Mouse (Mus musculus): Measurements from ENCODE around the gene Sphk1. TPM values are rescaled to one million over a fixed set of nuclear protein-coding genes. Genes with fewer than 3 reads are reported as not detected.
A peak's percentile ranks its signal among the peaks of the same experiment; 100 is the strongest.

Sphk1 gene
- 77.5 and 127 TPM in 2 replicates for total RNA-seq (2012; rRNA removed)
- 10 to 100 TPM in 1 of 2 experiments, not detected in 1; 53.5 TPM for polyA plus RNA-seq (2012; ENCODE audit: insufficient read depth in 1 of 2, insufficient read length in 2 of 2, low read depth in 1 of 2, low replicate concordance in 2 of 2, missing spikeins in 1 of 2)

- Histone ChIP-seq H3K9me3 (replicated peaks; ENCODE audit: insufficient read depth, low read length) (no peaks in the 10 kb centered on the region), H3K27ac (ENCODE audit: control insufficient read depth, low read depth, low read length) (peak within 1 kb of the TSS; percentile 3; the same call in 1 of the 2 replicates), H3K27me3 (ENCODE audit: control insufficient read depth in 1 of 2, insufficient read depth in 2 of 2, low read length in 2 of 2) (no peaks in the 10 kb centered on the region), H3K36me3 (ENCODE audit: control insufficient read depth in 1 of 2, insufficient read depth in 2 of 2, low read length in 2 of 2) (peaks cover 0 to 5% of the 10 kb centered on the region in 2 experiments; a peak in 2 of 4 replicates), H3K4me1 (ENCODE audit: control insufficient read depth in 1 of 2, insufficient read depth in 2 of 2, low read length in 2 of 2) (peaks cover 0 to 9% of the 10 kb centered on the region in 2 experiments; a peak in 3 of 4 replicates), H3K4me3 (ENCODE audit: control insufficient read depth in 1 of 2, insufficient read depth in 1 of 2, low read depth in 2 of 2, low read length in 2 of 2) (peak within 1 kb of the TSS; percentile 80 to 83), H3K79me2 (ENCODE audit: control insufficient read depth, insufficient read depth, low read length, poor library complexity) (peaks cover 35% of the 10 kb centered on the region), H3K9ac (ENCODE audit: control insufficient read depth, low read depth, low read length, poor library complexity, severe bottlenecking) (peak within 1 kb of the TSS; percentile 85)
- peak; percentile 31 for DNase-seq (ENCODE audit: low read depth, low spot score)
- TF ChIP-seq POLR2AphosphoS2 (IDR thresholded peaks at IDR 0.05; ENCODE audit: low read length): no peak
- TF ChIP-seq MEF2A (IDR thresholded peaks at IDR 0.05; ENCODE audit: extremely low read depth, insufficient replicate concordance, low read depth, low read length, poor library complexity, severe bottlenecking): no peak
- TF ChIP-seq JUND (IDR thresholded peaks at IDR 0.05; ENCODE audit: low read depth, low read length): peak; percentile 90; the same call in 1 of the 2 replicates
Measured at GRCm38 (mm10) chr11:116530187-116531147, at the start of gene Sphk1. Gene Sphk1, plus strand, starts transcription at chr11:116530925.

DNA sequence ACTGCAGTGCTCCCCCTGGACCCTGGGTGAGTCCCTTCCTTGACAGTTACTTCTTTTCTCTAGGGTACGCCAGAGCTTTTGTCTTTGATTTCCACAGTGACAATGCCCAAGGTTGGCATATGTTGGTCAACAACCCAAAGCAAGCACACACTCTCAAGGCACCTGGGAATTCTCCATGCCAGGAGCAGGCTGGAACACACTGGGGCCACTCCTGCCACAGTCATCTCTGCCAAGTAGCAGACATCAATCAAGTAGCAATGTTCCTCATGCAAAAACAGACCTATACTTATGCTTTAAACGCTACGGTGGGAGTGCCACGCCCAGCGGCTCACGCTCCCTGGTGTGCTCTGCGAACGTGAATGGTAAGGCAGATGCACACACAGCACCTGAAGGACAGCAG lies 49.8 kb upstream of the Sphk1 start:
- Histone ChIP-seq H3K79me2 (ENCODE audit: control insufficient read depth, insufficient read depth, low read length, poor library complexity) (no peaks in the 10 kb centered on the region; the same call in 1 of the 2 replicates), H3K27me3 (ENCODE audit: control insufficient read depth in 1 of 2, insufficient read depth in 2 of 2, low read length in 2 of 2) (no peaks in the 10 kb centered on the region), H3K9me3 (replicated peaks; ENCODE audit: insufficient read depth, low read length) (no peaks in the 10 kb centered on the region), H3K27ac (ENCODE audit: control insufficient read depth, low read depth, low read length) (no peak overlapping the region), H3K4me3 (ENCODE audit: control insufficient read depth in 1 of 2, insufficient read depth in 1 of 2, low read depth in 2 of 2, low read length in 2 of 2) (no peak overlapping the region), H3K9ac (ENCODE audit: control insufficient read depth, low read depth, low read length, poor library complexity, severe bottlenecking) (no peak overlapping the region), H3K36me3 (ENCODE audit: control insufficient read depth in 1 of 2, insufficient read depth in 2 of 2, low read length in 2 of 2) (peaks cover 0 to 37% of the 10 kb centered on the region in 2 experiments; a peak in 2 of 4 replicates), H3K4me1 (ENCODE audit: control insufficient read depth in 1 of 2, insufficient read depth in 2 of 2, low read length in 2 of 2) (no peaks in the 10 kb centered on the region)
- TF ChIP-seq ETS1 (IDR thresholded peaks at IDR 0.05; ENCODE audit: low read depth, low read length): no peak
- no peak for TF ChIP-seq POLR2AphosphoS2 (IDR thresholded peaks at IDR 0.05; ENCODE audit: low read length)
- TF ChIP-seq MYB (IDR thresholded peaks at IDR 0.05; ENCODE audit: low read depth, low read length): no peak
- TF ChIP-seq MYC (IDR thresholded peaks at IDR 0.05; ENCODE audit: low read depth, low read length): no peak
- no peak for TF ChIP-seq ZC3H11A (IDR thresholded peaks at IDR 0.05; ENCODE audit: low read depth, low read length)
- no peak for TF ChIP-seq EP300 (IDR thresholded peaks at IDR 0.05; ENCODE audit: low read depth in 1 of 2, low read length in 2 of 2)
- no peak for TF ChIP-seq USF1 (IDR thresholded peaks at IDR 0.05; ENCODE audit: low read depth, low read length)
- no peak for DNase-seq (ENCODE audit: low read depth, low spot score)

DNA sequence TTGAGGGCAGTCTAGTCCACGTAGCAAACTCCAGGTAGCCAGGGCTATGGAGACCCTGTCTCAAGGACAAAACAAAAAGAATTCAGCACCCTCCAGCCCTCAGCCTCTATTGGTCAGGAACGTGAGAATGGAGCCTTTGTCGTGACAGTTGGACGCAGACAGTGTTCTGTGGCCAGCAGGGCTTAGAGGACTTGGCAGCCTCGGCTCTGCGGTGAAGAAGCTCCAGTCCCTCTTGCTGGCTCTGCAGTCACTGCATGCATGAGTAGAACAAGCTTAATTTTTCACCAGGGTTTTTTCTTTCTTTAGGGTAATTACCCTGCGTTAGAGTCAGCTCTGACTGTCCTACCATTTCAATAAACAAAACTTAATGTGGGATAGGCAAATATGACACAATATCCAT lies 48.9 kb upstream of the Sphk1 start:
- Histone ChIP-seq H3K9ac (ENCODE audit: control insufficient read depth, low read depth, low read length, poor library complexity, severe bottlenecking) (no peak overlapping the region), H3K36me3 (ENCODE audit: control insufficient read depth in 1 of 2, insufficient read depth in 2 of 2, low read length in 2 of 2) (peaks cover 0 to 38% of the 10 kb centered on the region in 2 experiments; a peak in 2 of 4 replicates), H3K9me3 (replicated peaks; ENCODE audit: insufficient read depth, low read length) (no peaks in the 10 kb centered on the region), H3K79me2 (ENCODE audit: control insufficient read depth, insufficient read depth, low read length, poor library complexity) (no peaks in the 10 kb centered on the region; the same call in 1 of the 2 replicates), H3K27me3 (ENCODE audit: control insufficient read depth in 1 of 2, insufficient read depth in 2 of 2, low read length in 2 of 2) (no peaks in the 10 kb centered on the region), H3K27ac (ENCODE audit: control insufficient read depth, low read depth, low read length) (no peak overlapping the region), H3K4me3 (ENCODE audit: control insufficient read depth in 1 of 2, insufficient read depth in 1 of 2, low read depth in 2 of 2, low read length in 2 of 2) (no peak overlapping the region), H3K4me1 (ENCODE audit: control insufficient read depth in 1 of 2, insufficient read depth in 2 of 2, low read length in 2 of 2) (no peaks in the 10 kb centered on the region)
- DNase-seq (ENCODE audit: low read depth, low spot score): no peak
- TF ChIP-seq BHLHE40 (IDR thresholded peaks at IDR 0.05; ENCODE audit: borderline replicate concordance, low read depth, low read length) (no peak), HCFC1 (IDR thresholded peaks at IDR 0.05; ENCODE audit: low read depth, low read length) (no peak), GABPA (IDR thresholded peaks at IDR 0.05; ENCODE audit: low read depth, low read length) (no peak), MEF2A (IDR thresholded peaks at IDR 0.05; ENCODE audit: extremely low read depth, insufficient replicate concordance, low read depth, low read length, poor library complexity, severe bottlenecking) (no peak), ZC3H11A (IDR thresholded peaks at IDR 0.05; ENCODE audit: low read depth, low read length) (no peak), KAT2A (conservative IDR thresholded peaks at IDR 0.05; ENCODE audit: low read depth, low read length) (no peak), MAZ (IDR thresholded peaks at IDR 0.05; ENCODE audit: low read depth, low read length) (no peak), RAD21 (IDR thresholded peaks at IDR 0.05; ENCODE audit: low read depth, low read length) (no peak), UBTF (IDR thresholded peaks at IDR 0.05; ENCODE audit: borderline replicate concordance, insufficient read depth, low read depth, low read length) (no peak)
